Mouse (Mus musculus) spleen, adult 2 months (tissue): Measurements from ENCODE around the gene Vps53. TPM values are rescaled to one million over a fixed set of nuclear protein-coding genes. Genes with fewer than 3 reads are reported as not detected.
A peak's percentile ranks its signal among the peaks of the same experiment; 100 is the strongest.

Source experiments
- DNase-seq, 2 experiments: peaks; one replicate each; pipeline versions ENCODE4 v3.0.0 to v3.0.0-alpha.2; 2012 to 2021; ENCODE audit warnings: low spot score in 2 of 2, low read depth in 1 of 2
- H3K27ac ChIP-seq: fragments of 200-500 bp; 2 replicates; pipeline ENCODE4 v1.5.1; 2012; ENCODE audit warnings: low read length, inconsistent platforms; ENCODE audit not compliant: insufficient read depth
- H3K27me3 ChIP-seq: fragments of 200-500 bp; 2 replicates; pipeline ENCODE4 v1.6.1; 2012; ENCODE audit warnings: mild to moderate bottlenecking, moderate library complexity, low read length, inconsistent platforms; ENCODE audit not compliant: control insufficient read depth, insufficient read depth
- H3K36me3 ChIP-seq: fragments of 200-500 bp; 2 replicates; pipeline ENCODE4 v1.6.1; 2012; ENCODE audit warnings: mild to moderate bottlenecking, low read length, inconsistent platforms; ENCODE audit not compliant: control insufficient read depth, insufficient read depth
- H3K4me1 ChIP-seq: fragments of 200-500 bp; 2 replicates; pipeline ENCODE4 v1.6.1; 2011; ENCODE audit warnings: inconsistent platforms; ENCODE audit not compliant: control insufficient read depth, insufficient read depth, insufficient read length
- H3K4me3 ChIP-seq: fragments of 200-500 bp; 2 replicates; pipeline ENCODE4 v1.5.1; 2011; ENCODE audit warnings: mild to moderate bottlenecking, inconsistent platforms; ENCODE audit not compliant: insufficient read depth, insufficient read length; ENCODE audit errors: extremely low read depth
- CTCF ChIP-seq: fragments of 200-500 bp; IDR thresholded peaks from 2 replicates; pipeline ENCODE4 v1.5.1; 2011; ENCODE audit warnings: mild to moderate bottlenecking, inconsistent platforms; ENCODE audit not compliant: insufficient read depth, insufficient read length, insufficient replicate concordance; ENCODE audit errors: extremely low read depth
- POLR2A ChIP-seq: fragments of 200-500 bp; IDR thresholded peaks from 2 replicates; pipeline ENCODE4 v1.6.1; 2011; ENCODE audit warnings: low read depth, low read length, inconsistent platforms
- WGBS: fragments of 180-500 bp; shearing (Covaris S2); methylation state at CpG from one replicate; pipeline ENCODE4 v1.1.7; 2018; 5-methylcytosine and 5-hydroxymethylcytosine counted together
- polyA plus RNA-seq: library from polyadenylated mRNA; depleted of rRNA; stranded (reverse); fragments of >200 nt; gene quantifications from 2 replicates; pipeline ENCODE4 v1.2.3, GENCODE M21; 2012

Gene Vps53
- polyA plus RNA-seq, 1 experiment, result 12.4 TPM

DNA sequence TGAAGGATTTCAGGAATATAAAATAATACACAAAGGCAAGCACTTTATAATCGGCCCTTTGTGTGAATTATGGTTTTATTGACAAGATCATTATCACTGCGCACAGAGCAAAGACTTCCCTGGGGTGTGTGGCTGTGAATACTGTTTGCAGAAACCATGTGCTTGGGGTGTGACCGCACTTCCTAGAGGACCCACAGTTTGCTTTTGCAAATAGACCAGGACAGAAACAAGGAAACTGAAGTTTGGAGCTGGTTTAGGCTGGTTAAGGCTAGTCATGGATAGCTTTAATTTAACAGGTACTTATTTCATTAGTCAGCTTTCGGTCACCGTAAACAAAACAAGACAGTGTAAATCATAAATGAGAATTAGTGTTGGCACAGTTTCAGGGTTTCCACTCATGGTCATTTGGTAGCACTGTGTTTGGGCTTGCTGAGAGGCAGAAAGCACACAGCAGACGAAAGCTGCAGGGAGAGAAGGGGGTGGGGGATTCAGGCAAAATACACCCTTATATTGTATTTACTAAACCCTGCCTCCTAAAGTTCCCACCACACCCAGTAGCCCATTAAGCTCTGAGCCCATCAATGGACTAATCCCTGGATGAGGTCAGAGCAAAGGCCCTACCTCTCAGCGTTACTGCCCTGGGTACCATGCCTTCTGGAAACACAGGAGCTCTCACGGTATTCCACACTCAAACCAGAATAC, 17.0 kb upstream of the Vps53 start:
- WGBS, result 85% methylated on average over 8 of the region's 8 CpGs
- no peaks in the 10 kb centered on the region for H3K36me3 ChIP-seq
- H3K27ac ChIP-seq, result no peak overlapping the region
- H3K4me3 ChIP-seq, result no peak overlapping the region
- H3K4me1 ChIP-seq, result no peaks in the 10 kb centered on the region
- TF ChIP-seq CTCF (no peak), POLR2A (no peak)
- no peak for DNase-seq
- no peaks in the 10 kb centered on the region for H3K27me3 ChIP-seq

DNA sequence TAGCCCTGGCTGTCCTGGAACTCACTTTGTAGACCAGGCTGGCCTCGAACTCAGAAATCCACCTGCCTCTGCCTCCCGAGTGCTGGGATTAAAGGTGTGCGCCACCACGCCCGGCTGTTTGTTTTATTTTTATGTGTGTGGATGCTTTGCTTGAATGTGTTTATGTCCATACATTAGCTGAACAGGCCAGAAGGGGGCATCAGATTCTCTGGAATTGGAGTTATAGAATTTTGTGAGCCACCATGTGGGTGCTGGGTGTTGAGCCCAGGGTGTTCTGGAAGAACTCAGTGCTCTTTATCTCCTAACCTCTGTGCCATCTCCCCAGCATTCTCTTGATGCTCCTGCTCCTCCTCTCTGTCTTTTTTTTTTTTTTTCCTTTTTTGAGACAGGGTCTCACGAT, 7.5 kb upstream of the Vps53 start:
- Histone ChIP-seq H3K27ac (no peak overlapping the region), H3K36me3 (no peaks in the 10 kb centered on the region), H3K27me3 (no peaks in the 10 kb centered on the region), H3K4me1 (no peaks in the 10 kb centered on the region), H3K4me3 (no peak overlapping the region)
- no peak for TF ChIP-seq CTCF
- WGBS, result 94% methylated on average over 6 of the region's 6 CpGs
- DNase-seq, result no peak

DNA sequence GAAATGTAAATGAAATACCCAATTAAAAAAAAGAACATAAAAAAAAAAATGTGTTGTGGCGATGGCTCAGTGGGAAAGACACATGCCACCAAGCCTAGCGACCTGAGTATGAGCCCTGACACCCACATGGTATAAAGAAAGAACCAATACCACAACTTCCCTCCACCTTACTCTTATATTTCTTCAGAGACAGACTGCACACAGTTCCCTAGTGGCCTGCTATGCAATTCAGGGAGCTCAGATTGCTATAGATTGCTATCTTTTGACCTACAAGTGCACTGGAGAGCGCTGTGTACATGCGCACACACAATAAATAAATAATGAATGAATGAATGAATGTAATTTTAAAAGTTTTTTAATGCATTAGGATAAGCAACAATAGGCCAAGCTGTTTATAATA, 4.3 kb upstream of the Vps53 start:
- H3K4me1 ChIP-seq, result peaks cover 1% of the 10 kb centered on the region; the same call in 1 of the 2 replicates
- no peak for DNase-seq
- 77% methylated on average over 4 of the region's 4 CpGs for WGBS
- H3K27ac ChIP-seq, result no peak overlapping the region
- no peak for TF ChIP-seq POLR2A
- no peak for TF ChIP-seq CTCF
- no peak overlapping the region for H3K4me3 ChIP-seq
- H3K36me3 ChIP-seq, result no peaks in the 10 kb centered on the region
- no peaks in the 10 kb centered on the region for H3K27me3 ChIP-seq

GRCm38 (mm10) chr11:76180146-76180540, 696 bp upstream of the Vps53 start:
- DNase-seq, result no peak
- Histone ChIP-seq H3K27me3 (no peaks in the 10 kb centered on the region), H3K27ac (no peak overlapping the region), H3K4me1 (peaks cover 4% of the 10 kb centered on the region; the same call in 1 of the 2 replicates), H3K36me3 (0 out of 2 replicates have a peak, but pooled peaks cover 3% of the 10 kb centered on the region), H3K4me3 (peak overlapping the region; percentile 86)
- TF ChIP-seq POLR2A (no peak), CTCF (no peak)
- 23% methylated on average over 7 of the region's 7 CpGs for WGBS

DNA sequence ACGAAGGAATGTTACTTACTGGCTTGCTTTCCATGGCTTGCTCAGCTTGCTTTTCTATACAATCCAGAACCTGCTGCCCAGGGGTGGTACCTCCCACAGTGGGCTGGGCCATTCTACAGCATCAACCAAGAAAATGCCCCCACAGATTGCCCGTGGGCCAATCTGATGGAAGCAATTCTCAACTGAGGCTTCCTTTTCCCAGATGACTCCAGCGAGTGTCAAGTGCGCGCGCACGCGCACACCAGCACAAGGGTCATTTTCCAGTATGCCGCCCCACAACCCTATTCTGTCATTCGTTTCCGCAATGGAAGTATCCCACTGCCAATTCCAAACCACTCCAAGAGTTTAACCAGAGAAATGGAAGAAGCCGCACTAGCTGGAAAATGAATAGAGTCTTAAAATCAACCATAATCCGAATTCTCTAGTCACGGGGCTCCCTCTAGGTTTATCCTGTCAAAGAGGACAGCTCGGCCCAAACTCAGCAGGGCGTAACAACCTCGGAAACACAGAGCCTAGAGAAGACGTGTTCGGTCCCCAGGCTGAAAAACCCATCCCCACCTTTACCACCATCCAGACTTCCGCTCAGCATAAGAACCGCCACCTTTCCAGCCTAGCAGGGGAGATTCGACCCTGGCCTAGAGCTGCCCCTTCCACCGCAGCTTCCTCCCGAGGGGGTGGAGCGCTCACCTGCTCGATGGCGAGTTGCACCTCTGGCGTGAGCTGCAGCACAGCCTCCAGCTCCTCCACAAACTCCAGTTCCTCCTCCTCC, 537 bp downstream of the Vps53 start:
- H3K4me3 ChIP-seq, result peak overlapping the region; percentile 86
- no peaks in the 10 kb centered on the region for H3K27me3 ChIP-seq
- 3% methylated on average over 28 of the region's 28 CpGs for WGBS
- peaks cover 4% of the 10 kb centered on the region; the same call in 1 of the 2 replicates for H3K4me1 ChIP-seq
- H3K27ac ChIP-seq, result peak overlapping the region; percentile 54
- TF ChIP-seq POLR2A (no peak), CTCF (no peak)
- DNase-seq, result no peak
- peaks cover 6% of the 10 kb centered on the region for H3K36me3 ChIP-seq

DNA sequence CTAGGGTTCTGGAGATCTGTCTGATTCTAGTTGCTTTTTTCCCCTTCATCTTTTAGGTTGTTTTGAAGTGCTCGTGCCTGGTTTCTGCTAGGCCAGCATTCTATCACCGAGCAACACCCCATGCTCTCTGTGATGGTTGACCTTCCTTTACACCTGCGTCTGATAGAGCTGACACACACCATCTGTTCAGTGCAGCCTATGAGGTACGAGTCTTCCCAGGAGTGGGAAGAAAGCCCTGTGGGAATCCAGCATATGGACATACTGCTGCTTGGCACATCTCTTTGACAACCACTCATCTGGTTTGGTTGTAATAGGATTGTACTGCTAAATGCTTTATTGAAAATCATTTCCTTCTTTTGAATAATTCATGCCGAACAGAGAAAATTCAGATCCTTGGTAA, 9.2 kb downstream of the Vps53 start:
- Histone ChIP-seq H3K4me1 (no peaks in the 10 kb centered on the region), H3K27me3 (no peaks in the 10 kb centered on the region), H3K27ac (no peak overlapping the region), H3K4me3 (no peak overlapping the region), H3K36me3 (peaks cover 8% of the 10 kb centered on the region)
- 91% methylated on average over 5 of the region's 5 CpGs for WGBS
- DNase-seq, result no peak
- TF ChIP-seq POLR2A (no peak), CTCF (no peak)

- WGBS, result 94% methylated on average over 3 of the region's 3 CpGs
- DNase-seq, result no peak
- H3K4me1 ChIP-seq, result no peaks in the 10 kb centered on the region
- H3K27ac ChIP-seq, result no peak overlapping the region
- no peaks in the 10 kb centered on the region for H3K27me3 ChIP-seq
- peaks cover 6% of the 10 kb centered on the region for H3K36me3 ChIP-seq
- H3K4me3 ChIP-seq, result no peak overlapping the region
- TF ChIP-seq POLR2A (no peak), CTCF (no peak)
Observed at GRCm38 (mm10) chr11:76168976-76169375, 10.5 kb downstream of the Vps53 start.
